Mouse (Mus musculus) cerebellum, adult 9-10 months (tissue): ENCODE data around the gene Ctrb1.

Source experiments
- DNase-seq: peaks from one replicate; pipeline ENCODE4 v3.0.0; 2022

Ctrb1 gene

DNA sequence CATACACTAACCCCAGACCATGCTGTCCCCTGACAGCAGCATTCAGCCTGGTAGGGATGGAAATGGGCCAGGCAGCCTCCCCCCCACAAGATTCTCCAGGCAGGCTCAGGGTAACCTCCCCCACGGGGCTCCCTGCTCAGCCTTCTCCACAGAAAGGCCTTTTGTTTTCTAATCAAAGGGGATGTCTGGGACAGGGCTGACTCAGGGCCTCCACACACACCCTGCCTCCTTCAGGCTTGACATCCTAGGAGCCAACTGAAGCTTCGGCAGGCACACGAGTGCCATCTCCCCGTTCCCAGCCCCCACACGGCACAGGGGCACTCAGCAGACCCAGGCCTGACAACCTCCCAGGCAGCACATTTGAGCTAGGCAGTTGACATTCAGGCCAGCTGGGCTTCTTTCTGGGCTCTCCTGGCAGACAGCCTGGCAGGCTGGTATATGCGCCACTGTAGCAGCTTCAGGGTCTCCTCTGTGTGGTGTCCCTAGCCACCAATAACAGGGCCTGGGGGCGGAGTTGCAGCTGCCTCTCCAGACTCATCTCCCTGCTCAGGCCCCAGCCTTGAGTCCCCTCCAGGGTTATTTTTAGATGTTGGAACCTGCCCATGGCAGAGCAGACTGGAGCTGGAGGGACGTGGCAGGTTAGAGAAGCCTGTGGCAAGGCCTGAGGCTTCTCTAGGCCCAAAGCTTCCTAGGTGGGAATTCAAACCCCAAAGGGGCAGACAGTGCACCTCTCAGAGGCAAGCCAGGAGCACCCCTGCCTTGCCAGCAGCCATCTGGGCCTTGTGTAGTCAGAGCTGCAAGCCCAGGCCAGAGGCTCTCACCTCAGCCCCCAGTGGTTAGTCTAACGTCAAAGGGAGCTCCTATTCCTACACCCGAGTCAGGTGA, 26.0 kb upstream of the Ctrb1 start:
- DNase-seq, result peak; percentile 87

DNA sequence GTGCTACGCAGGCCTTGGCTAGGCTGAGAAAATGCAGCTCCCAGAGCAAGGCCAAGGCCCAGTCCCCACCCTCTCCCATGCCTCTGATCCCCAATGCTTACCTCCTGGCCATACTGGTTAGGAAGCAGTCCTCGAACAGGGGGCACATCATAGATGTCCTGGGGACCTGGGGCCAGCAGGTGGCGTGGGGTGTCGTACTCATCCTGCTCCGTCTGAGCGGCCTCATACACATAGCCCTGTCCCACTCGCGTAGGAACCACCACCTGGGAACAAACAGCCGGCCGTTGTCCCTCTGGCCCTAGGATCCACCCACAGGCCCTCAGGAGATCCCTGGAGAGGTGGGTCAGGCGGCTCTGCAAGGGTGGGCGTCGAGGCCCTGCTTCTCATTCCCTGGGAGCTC, 24.7 kb upstream of the Ctrb1 start:
- peak; percentile 30 for DNase-seq

DNA sequence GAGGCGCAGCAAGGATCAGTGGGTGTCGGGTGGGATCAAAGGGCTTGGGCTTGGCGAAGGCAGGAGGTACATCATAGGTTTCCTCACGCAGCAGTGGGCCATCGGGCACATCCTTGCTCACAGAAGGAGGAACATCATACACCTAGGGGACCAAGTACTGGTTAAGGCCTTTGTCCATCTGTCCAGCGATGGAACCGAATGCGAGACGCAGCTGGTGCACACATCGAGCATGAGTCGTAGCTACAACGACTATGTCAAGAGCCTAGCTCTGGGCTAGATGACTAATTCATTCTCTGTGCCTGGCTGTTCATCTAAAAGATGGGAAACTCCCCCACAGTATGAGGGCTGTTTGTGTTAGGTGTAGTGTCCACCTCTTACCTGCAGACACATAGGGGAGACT, 23.5 kb upstream of the Ctrb1 start:
- DNase-seq, result no peak

DNA sequence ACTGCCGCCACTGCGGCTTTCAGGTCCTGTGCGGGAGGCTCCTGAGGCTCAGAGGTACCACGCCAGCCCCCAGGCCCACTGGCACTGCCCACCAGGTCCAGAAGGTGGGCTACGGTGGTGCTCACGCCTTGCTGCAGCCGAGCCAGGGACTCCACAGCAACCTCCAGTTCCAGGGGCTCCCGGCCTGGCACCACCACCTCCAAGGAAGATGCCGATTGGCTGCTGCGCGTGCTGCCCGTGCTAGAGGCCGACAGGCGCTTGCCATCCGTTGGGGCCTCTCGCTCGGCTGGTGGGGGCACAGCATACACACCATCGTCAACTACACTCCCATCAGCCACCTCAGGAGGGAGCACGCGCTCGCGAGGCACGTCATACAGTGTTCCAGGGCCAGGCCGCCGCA, 23.0 kb upstream of the Ctrb1 start:
- peak; percentile 48 for DNase-seq

DNA sequence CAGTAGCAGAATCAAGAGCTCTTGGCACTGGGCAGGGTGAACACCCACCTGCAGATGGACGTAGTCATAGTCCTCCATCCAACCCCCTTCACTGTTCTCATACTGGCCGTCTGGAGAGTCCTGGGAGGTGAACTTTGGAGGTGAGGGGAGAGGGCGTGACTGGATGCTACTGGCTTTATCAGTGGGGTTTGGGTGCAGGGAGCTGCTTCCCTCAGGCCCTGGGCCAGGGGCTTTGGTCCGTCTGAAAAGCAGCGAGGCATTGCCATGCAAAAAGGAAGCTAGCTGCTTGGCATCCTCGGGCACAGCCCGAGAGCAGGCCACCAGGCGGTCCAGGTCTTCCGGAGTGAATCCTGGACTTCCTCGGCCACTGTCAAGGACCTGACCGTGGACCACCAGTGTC, 22.5 kb upstream of the Ctrb1 start:
- DNase-seq, result no peak

DNA sequence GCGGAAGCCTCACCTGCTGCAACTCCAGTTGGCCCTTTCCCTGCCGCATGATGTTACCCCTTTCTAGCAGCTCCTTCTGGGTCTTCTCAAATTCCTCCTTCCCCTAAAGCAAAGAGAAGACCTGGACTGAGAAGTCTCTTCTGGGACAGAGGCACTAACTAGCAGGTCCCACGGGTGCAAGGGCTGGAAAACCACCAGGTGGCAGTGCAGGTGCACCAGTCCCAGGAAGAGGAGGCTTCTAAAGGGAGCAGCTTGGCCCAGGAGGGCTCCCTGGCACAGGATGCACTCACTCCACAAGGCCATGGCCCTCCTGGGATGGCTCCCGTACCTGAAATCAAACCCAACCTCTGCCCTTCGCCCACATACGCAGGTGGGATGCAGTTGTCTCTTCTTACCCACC, 21.8 kb upstream of the Ctrb1 start:
- peak; percentile 94 for DNase-seq

DNA sequence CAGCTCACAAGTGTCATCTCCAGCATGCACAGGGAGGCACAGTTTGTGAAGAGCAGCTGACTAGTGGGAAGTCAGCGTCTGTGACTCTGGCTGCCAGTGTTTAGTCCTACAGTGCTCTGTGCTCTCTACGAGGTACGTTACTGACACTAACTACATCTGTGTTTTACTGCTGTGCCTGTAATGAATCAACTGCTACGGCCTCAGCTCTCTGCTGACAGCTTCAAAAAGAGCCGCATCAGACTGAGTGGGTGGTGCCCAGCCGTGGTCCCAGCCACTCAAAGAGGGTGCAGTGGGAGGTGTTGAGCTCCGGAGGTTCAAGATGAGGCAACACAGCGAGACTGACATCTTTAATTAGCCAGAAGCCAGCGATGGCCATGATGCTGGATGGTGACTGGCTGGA, 21.3 kb upstream of the Ctrb1 start:
- DNase-seq, result no peak

DNA sequence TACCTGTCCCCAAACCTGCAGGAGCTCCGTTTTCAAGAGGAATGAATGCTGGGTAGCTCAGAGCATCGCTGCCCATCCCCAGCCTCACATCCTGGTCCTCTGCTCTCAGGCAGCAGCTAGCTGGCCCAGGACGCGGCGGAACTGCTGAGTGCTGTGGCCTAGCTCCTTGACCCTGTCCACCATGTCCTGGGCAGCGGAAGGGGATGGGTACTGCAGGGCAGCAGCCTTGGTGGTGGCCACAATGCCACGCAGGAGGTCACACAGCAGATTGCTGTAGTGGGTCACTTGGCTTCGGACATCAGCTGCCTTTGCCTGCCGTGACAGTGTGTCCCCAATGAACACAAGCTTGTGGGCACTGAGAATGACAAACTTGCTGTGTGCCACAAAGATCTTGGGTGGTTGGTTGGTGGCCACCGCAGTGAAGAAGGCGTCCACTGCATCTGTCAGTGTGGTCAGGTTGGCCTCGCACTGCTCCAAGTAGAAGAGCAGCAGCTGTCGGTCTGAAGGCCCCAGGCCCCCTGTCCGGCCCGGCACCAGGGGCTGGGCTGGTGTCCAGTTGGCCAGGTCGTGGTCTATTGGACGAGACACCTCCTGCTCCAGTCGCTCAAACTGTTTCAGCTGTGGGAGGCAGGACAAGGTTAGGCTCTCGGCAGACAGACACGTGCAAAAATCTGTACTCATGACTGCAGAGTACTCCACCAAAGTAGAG, 20.1 kb upstream of the Ctrb1 start:
- peak; percentile 17 for DNase-seq

DNA sequence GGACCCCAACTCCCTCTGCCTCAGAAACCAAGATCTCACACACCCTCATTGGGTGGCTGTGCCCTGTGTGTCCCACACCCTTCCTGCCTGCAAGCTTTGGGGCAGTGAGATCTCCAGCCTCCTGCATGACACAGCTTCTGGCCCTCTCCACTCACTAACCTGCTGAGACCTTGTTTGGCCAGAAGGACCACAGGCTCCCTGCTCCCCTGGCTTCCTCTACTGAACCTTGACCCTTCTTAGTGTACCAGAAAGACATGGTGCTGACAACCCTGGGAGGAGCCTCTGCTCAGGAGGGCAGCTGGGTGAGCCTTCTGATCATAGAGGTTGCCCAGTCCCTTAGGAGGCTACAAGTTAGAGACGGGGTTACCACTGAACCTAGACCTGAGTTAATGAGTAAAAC, 18.4 kb upstream of the Ctrb1 start:
- no peak for DNase-seq

DNA sequence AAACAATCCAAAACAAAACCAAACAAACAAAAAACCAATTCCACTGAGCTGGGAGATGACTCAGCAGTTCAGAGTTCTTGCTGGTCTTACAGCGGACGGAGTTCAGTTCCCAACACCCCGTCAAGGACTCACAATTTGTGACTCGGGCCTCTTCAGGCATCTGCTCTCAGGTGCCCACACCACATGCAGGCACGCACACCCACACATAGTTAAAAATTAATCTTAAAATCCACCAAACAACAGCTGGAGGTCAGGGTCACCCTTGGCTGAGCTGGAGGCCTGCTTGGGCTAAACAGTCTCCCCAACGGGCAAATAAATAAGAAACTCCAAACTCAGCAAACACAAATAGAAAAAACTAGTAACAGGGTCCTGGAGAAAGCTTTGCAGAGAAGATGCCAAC, 17.5 kb upstream of the Ctrb1 start:
- DNase-seq, result no peak

DNA sequence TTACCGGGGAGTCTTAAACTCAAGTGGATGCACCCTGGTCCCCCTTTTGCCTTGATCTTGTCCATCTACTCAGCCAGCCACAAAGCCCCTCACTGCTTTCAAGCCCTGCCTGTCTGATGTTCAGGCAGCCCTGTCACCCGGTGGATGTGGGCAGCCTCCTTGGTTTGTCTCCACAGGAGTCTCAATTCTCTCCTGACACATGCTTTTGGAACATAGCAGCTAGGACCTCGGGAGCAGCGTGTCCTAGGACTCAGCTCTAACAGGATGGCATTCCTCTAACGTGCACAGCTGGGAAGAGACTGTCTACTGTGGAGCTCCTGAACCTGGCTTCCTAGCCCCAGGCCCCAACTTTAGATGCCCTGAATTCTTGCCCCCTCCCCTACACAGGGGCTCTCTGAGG, 14.9 kb upstream of the Ctrb1 start:
- no peak for DNase-seq

DNA sequence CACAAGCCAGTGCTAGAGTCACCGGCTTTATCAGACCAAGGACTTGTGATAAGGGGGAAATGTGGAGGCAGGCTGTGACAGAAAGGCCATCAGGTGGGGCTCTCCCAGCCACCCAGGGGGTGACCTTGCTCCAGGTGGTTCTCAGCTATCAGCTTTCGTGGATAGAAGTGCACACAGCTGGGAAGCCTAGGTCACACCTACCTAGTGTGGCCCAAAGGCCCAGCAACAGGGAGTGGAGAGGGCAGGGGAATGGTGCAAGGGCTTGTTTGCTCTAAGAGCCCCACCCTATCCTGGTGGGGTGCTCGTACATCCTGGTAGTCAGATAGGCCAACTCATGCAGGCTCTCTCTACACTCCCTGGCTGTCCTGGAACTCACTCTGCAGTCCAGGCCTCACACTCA, 14.4 kb upstream of the Ctrb1 start:
- DNase-seq, result no peak

DNA sequence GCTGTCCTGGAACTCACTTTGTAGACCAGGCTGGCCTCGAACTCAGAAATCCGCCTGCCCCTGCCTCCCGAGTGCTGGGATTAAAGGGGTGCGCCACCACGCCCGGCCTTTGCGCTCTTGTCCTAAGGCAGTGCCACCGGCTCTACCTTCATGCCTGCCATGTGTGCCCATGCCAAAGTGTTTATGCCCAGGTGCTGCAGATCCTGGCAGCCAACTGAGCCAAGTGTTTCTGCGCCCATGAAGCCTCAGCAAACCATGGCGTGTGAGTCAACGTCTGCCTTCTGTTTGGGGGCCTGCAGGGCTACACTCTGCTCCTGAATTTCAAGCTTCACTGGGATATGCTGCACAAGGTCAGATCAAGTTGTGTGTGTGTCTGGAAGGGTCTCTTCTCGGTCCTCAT, 13.8 kb upstream of the Ctrb1 start:
- DNase-seq, result no peak

DNA sequence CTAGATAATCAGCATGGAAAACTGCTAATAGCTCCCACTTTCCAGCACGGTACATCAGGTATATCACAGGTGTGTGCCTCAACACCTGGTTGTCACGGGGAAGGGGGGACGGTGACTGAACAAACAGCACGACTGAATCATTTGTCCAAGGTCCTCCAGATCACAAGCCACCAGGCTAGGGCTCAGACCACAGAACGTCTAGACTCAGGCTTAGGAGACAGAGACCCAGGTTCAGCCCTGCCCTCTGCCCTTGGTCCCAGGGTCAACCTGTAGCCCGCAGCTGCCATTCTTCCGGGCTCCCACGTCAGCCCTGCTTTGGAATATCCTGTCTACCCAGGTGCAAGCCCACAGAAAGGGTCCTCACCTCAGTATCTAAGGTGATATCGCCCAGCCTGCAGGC, 10.6 kb upstream of the Ctrb1 start:
- no peak for DNase-seq

DNA sequence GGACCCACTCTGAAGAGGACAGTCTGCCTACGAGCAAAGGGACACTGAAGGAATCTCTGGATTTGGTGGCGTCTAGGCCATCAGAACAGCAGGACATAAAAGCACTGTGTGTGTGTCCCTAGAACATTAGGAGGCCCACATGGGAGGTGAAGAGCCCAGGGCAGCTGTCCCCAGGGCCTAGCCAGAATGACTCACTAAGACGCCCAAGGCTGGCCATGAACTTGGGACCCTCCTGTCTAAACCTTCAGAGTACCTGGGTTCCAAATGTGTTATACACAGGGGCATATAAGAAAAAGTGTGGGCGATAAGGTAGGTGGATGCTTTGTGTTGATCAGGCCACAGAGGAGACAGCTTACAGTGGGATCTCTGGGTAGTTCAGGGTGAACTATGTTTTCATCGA, 9.9 kb upstream of the Ctrb1 start:
- DNase-seq, result no peak

DNA sequence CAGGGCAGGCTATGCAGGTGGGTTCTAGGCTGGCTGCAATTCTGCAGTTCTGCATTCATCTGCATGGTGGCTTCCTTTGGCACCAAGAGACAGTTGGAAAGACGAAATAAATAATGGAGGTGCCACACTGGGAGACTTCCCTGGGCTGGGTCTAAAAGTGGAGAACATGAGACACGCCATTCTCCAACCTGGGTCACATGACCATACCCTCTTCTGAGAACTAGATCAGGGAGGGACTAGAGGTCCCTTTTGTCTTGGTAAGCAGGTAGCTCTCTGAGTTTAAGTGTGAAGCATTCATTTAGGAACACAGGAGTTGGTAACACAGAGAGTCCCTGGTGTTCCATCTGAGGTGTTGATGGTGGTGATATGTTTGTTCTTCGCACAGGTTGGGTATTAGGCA, 9.4 kb upstream of the Ctrb1 start:
- DNase-seq, result no peak

DNA sequence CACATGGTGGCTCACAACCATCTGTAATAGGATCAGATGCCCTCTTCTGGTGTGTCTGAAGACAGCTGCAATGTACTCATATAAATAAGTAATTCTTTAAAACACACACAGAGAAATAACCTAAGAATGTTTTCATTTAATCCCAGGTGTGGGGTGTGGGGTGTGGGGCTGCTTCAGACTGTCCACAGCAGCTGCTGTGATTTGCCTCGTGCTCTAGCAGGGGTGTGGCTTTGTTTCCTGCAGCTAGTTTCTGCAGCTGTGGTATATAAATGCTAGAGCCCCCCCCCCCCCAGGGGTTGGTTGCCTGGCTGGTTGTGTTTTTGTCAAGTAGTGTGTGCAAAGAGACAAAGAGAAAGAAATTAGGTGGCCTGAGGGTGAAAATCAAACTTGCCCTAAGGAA, 8.2 kb upstream of the Ctrb1 start:
- DNase-seq, result no peak

DNA sequence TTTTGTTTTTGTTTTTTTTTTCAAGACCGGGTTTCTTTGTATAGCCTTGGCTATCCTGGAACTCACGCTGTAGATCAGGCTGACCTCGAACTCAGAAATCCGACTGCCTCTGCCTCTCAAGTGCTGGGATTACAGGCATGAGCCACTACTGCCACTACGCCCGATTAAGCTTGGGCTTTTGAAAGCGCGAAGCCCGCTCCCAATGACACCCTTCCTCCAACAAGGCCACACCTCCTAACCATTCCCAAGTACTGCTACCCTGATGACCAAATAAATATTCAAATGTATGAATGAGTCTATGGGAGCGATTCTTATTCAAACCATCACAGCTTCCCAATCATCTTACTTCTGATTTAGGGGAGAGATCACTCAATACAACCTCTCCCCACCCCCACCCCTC, 6.8 kb upstream of the Ctrb1 start:
- DNase-seq, result no peak

DNA sequence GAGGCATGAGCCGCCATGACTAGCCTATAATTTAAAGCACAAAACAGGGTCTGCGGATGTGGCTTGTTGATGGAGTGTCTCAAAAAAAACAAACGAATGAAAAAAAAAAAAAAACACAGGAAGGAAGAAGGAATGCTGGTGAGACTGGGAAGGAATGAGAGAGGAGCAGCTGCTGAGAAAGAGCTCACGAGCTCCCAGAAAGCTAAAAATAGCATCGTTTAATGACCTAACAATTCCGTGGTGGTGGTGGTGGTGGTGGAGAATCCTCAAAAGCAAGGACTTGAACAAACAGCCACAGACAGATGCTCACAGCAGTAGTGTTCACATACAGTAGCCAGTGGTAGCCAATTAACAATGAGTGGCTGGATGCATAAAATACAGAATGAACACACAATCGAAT, 4.6 kb upstream of the Ctrb1 start:
- DNase-seq, result no peak

DNA sequence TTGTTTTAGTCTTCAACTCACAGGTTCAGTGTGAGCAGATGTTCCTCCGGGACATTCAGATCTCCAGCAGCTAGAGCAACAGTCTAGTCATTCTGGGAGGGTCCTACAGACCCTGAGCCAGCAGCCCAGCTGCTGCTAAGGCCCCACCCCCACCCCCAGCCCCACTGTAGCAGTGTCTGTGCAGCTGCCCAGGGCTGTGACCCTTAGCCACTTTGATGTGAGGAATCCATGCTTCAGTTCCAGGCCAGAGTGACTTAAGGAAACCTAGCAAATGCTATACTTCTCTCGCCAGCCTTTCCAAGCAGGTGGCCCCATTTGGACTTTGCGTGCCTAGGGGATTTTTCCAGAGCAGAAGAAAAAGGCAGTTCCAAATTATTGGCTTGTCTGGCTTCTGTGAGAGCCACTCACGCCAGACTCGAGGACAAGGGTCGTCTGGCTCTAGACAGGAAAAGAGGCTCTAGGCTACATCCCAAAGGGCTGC, 2.5 kb upstream of the Ctrb1 start:
- DNase-seq, result no peak

DNA sequence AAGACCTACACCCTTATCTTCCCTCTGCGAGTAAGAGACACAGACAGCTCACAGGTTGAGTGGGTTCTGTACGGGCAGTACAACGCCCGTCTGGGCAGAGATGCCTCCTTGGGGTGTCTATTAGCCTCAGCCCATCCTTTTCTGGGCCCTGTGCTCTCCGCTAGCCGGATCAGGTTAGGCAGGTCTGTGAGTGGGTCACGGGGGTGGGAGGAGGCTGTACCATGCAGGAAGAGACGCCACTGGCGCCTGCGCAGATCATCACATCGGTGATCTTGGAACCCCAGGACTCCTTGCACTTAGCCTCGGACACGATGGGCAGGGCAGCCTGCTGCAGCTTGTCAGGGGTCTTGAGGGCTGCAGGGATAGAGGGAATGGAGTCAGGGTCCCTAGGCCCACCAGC, 3.9 kb downstream of the Ctrb1 start:
- DNase-seq, result no peak

DNA sequence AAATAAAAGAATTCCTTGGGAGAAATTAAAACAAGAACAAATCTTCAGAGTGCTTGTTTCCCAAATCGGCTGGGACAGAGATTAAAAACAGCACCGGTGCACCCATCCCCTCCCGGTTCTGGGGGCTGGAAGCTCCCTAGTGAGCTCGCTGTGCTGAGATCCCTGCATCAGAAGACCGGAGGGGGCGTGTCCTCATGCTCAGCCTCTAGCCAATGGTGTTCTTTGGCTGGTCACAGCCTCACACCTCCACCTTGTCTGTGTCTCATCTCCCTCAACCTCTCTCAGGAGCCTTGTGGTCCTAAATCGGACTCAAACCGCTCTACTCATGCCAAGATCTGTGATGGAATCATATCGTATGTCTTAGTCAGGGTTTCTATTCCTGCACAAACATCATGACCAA, 8.3 kb downstream of the Ctrb1 start:
- no peak for DNase-seq

DNA sequence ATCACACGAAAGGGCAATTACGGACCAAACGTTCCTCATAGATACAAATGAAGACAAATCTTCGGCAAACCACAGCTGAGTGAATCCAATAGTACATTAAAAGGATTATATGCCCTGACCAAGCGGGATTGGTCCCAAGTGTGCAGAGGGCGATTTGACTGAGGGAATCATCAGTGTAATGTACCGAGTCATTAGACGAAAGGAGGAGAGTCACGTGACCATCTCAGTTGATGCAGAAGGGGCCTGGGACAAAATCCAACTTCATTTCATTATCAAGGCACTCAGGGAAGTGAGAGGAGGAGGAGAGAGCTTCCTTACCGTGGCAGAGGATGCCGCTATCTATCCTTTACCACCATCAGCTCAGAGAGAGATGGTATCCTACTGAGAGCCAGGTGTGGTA, 9.7 kb downstream of the Ctrb1 start:
- no peak for DNase-seq

DNA sequence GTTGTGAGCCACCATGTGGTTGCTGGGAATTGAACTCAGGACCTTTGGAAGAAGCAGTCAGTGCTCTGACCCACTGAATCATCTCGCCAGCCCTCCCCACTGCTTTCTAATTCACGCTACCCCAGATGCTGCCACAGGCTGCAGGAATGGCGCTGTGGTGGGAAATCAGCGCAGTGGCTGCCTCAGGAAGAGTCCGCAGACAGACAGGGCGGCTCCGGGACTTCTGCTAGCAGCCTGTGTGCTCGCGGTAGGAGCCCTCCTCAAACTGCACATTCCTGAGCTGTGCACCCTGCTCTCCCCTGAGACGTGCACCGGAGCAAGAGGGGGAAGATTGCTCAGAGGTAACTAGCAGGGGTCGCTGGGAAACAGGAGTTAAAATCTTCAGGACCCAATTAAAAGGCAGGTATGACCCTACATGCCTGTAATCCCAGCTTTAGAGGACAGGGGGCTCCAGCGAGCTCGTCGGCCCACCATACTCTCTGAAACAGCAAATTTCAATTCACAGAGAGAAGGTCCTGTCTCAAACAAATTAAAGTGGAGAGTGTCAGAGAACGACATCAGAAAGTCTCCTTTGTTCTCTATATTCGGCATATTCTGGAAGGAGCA, 10.3 kb downstream of the Ctrb1 start:
- DNase-seq, result no peak
